Mouse (Mus musculus): Measurements from ENCODE around the gene Gm40193. TPM values are rescaled to one million over a fixed set of nuclear protein-coding genes. Genes with fewer than 3 reads are reported as not detected.
A peak's percentile ranks its signal among the peaks of the same experiment; 100 is the strongest.

The Gm40193 gene
- not detected for polyA plus RNA-seq (2012; fragmentation: generic; extraction: Trizol)

GRCm38 (mm10) chr11:70532839-70533238 is at the start of gene Gm40193:
Gene Gm40193, minus strand, starts transcription at chr11:70532939.
- peaks cover 7% of the 10 kb centered on the region for H3K36me3 ChIP-seq (ENCODE audit: control insufficient read depth, insufficient read depth)
- no peaks in the 10 kb centered on the region for H3K27me3 ChIP-seq (ENCODE audit: control insufficient read depth, insufficient read depth, insufficient read length)
- TF ChIP-seq CEBPB (IDR thresholded peaks at IDR 0.05; ENCODE audit: insufficient read depth, poor library complexity, severe bottlenecking) (no peak), SRF (IDR thresholded peaks at IDR 0.05; ENCODE audit: control insufficient read depth, insufficient read length, low read depth) (no peak), TCF3 (IDR thresholded peaks at IDR 0.05; ENCODE audit: insufficient read length, low read depth) (no peak), POLR2AphosphoS2 (IDR thresholded peaks at IDR 0.05; ENCODE audit: insufficient read length, low read depth) (no peak), MAX (IDR thresholded peaks at IDR 0.05; ENCODE audit: low read depth) (no peak), REST (IDR thresholded peaks at IDR 0.05; ENCODE audit: insufficient read depth, insufficient read length) (no peak), POLR2A (IDR thresholded peaks at IDR 0.05; ENCODE audit: insufficient read length, low read depth) (no peak), TCF12 (IDR thresholded peaks at IDR 0.05; ENCODE audit: insufficient read depth, poor library complexity, severe bottlenecking) (no peak), MYOG (IDR thresholded peaks at IDR 0.05; ENCODE audit: control insufficient read depth in 1 of 3, insufficient read depth in 1 of 3, insufficient read length in 2 of 3, low read depth in 2 of 3) (no peak), E2F4 (IDR thresholded peaks at IDR 0.05; ENCODE audit: insufficient read depth) (no peak), MYOD1 (IDR thresholded peaks at IDR 0.05; ENCODE audit: control insufficient read depth in 1 of 3, insufficient read length in 2 of 3, low read depth in 2 of 3) (no peak), USF1 (IDR thresholded peaks at IDR 0.05; ENCODE audit: low read depth) (no peak)
- H3K4me2 ChIP-seq (ENCODE audit: low read depth), result no peak within 1 kb of the TSS
- H3K79me2 ChIP-seq (ENCODE audit: control insufficient read depth, insufficient read depth), result no peaks in the 10 kb centered on the region
- no peak within 1 kb of the TSS for H3ac ChIP-seq (ENCODE audit: control insufficient read depth, insufficient read length)
- H3K4me3 ChIP-seq, result no peak within 1 kb of the TSS

- Histone ChIP-seq H3K4me3 (no peak overlapping the region), H3K79me2 (ENCODE audit: control insufficient read depth, insufficient read depth) (peaks cover 56% of the 10 kb centered on the region), H3K4me2 (ENCODE audit: low read depth) (no peak overlapping the region), H3K36me3 (ENCODE audit: control insufficient read depth, insufficient read depth) (no peaks in the 10 kb centered on the region), H3ac (ENCODE audit: control insufficient read depth, insufficient read length) (no peak overlapping the region), H3K27me3 (ENCODE audit: control insufficient read depth, insufficient read depth, insufficient read length) (no peaks in the 10 kb centered on the region)
- TF ChIP-seq REST (IDR thresholded peaks at IDR 0.05; ENCODE audit: insufficient read depth, insufficient read length) (no peak), MAX (IDR thresholded peaks at IDR 0.05; ENCODE audit: low read depth) (no peak), POLR2A (IDR thresholded peaks at IDR 0.05; ENCODE audit: insufficient read length, low read depth) (no peak), TCF12 (IDR thresholded peaks at IDR 0.05; ENCODE audit: insufficient read depth, poor library complexity, severe bottlenecking) (no peak), MYOG (IDR thresholded peaks at IDR 0.05; ENCODE audit: control insufficient read depth in 1 of 3, insufficient read depth in 1 of 3, insufficient read length in 2 of 3, low read depth in 2 of 3) (no peak), E2F4 (IDR thresholded peaks at IDR 0.05; ENCODE audit: insufficient read depth) (no peak), CEBPB (IDR thresholded peaks at IDR 0.05; ENCODE audit: insufficient read depth, poor library complexity, severe bottlenecking) (no peak)
These were observed 49.5 kb upstream of the Gm40193 start for GRCm38 (mm10) chr11:70582196-70582595.

DNA sequence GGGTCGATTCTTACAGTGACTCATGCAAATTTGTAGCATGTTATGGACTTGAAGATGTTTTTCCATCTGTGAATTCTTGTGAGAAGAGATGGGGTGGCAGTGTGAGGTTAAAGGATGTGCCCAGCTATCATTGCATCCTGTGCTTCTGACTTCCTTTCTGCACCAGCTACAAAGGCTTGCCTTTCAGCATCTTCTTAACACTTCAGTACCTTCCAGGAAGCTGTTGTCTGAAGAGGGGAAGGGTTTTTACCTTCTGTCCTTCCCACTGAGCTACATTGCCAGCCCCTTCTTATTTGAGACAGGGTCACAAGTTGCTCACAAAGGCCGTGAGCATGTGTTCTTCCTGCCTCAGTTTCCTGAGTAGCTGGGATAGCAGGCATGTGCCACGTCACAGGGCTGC is 48.2 kb upstream of the Gm40193 start:
- TF ChIP-seq MAX (IDR thresholded peaks at IDR 0.05; ENCODE audit: low read depth) (no peak), E2F4 (IDR thresholded peaks at IDR 0.05; ENCODE audit: insufficient read depth) (no peak)
- Histone ChIP-seq H3K36me3 (ENCODE audit: control insufficient read depth, insufficient read depth) (no peaks in the 10 kb centered on the region), H3K4me3 (no peak overlapping the region), H3ac (ENCODE audit: control insufficient read depth, insufficient read length) (no peak overlapping the region), H3K27me3 (ENCODE audit: control insufficient read depth, insufficient read depth, insufficient read length) (no peaks in the 10 kb centered on the region), H3K79me2 (ENCODE audit: control insufficient read depth, insufficient read depth) (peaks cover 53% of the 10 kb centered on the region), H3K4me2 (ENCODE audit: low read depth) (peak overlapping the region; percentile 71)

DNA sequence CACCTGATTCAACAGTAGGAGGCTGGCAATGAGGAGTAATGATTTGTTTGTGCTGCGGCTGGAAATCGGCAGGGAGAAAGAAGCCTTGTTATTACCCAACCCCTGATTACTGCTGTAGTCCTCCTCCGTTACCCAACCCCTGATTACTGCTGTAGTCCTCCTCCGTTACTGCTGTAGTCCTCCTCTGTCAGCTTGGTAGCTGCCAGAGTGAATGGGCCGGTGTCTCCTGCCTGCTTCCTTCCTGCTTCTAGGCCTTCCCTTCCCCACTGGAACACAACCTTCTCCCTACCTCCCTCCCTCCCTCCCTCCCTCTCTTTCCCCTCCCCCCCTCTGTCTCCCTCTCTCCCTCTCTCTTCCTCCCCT is 47.6 kb upstream of the Gm40193 start:
- H3K79me2 ChIP-seq (ENCODE audit: control insufficient read depth, insufficient read depth), result peaks cover 56% of the 10 kb centered on the region
- no peak overlapping the region for H3K4me3 ChIP-seq
- peak overlapping the region; percentile 71 for H3K4me2 ChIP-seq (ENCODE audit: low read depth)
- no peaks in the 10 kb centered on the region for H3K27me3 ChIP-seq (ENCODE audit: control insufficient read depth, insufficient read depth, insufficient read length)
- TF ChIP-seq USF1 (IDR thresholded peaks at IDR 0.05; ENCODE audit: low read depth) (no peak), POLR2A (IDR thresholded peaks at IDR 0.05; ENCODE audit: insufficient read length, low read depth) (no peak), E2F4 (IDR thresholded peaks at IDR 0.05; ENCODE audit: insufficient read depth) (no peak), MAX (IDR thresholded peaks at IDR 0.05; ENCODE audit: low read depth) (no peak), SRF (IDR thresholded peaks at IDR 0.05; ENCODE audit: control insufficient read depth, insufficient read length, low read depth) (no peak), TCF12 (IDR thresholded peaks at IDR 0.05; ENCODE audit: insufficient read depth, poor library complexity, severe bottlenecking) (no peak), CEBPB (IDR thresholded peaks at IDR 0.05; ENCODE audit: insufficient read depth, poor library complexity, severe bottlenecking) (no peak), REST (IDR thresholded peaks at IDR 0.05; ENCODE audit: insufficient read depth, insufficient read length) (no peak), MYOD1 (IDR thresholded peaks at IDR 0.05; ENCODE audit: control insufficient read depth in 1 of 3, insufficient read length in 2 of 3, low read depth in 2 of 3) (no peak), MYOG (IDR thresholded peaks at IDR 0.05; ENCODE audit: control insufficient read depth in 1 of 3, insufficient read depth in 1 of 3, insufficient read length in 2 of 3, low read depth in 2 of 3) (no peak), POLR2AphosphoS2 (IDR thresholded peaks at IDR 0.05; ENCODE audit: insufficient read length, low read depth) (no peak), TCF3 (IDR thresholded peaks at IDR 0.05; ENCODE audit: insufficient read length, low read depth) (no peak)
- H3K36me3 ChIP-seq (ENCODE audit: control insufficient read depth, insufficient read depth), result no peaks in the 10 kb centered on the region
- no peak overlapping the region for H3ac ChIP-seq (ENCODE audit: control insufficient read depth, insufficient read length)

DNA sequence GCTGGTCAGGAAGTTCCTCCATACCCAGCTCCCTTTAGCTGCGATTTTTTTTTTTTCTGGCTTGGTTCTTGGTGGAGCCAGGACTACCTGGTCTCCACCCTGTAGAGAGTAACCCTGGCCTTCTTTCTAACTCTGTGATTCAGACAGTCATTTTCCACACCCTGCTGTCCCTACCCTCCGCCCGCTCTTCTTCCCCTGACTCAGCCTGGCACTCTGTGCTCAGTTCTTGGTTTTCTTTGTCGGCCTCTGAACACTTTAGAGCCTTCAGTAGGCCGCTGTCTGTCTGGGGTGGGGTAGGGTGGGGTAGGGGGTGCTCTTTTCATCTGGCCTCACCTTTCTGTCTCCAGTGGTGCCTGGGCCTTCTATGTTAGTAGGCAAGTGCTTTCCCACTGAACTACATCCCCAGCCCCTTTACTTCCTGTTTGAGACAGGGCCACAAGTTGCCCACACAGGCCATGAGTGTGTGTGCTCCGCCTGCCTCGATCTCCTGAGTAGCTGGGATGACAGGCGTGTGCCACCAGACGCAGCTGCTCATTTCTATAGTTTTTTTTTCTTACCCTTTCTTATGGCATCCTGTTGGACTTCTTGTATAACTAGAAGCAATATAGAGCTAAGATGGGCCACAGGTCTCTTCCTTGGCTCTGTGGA is 47.1 kb upstream of the Gm40193 start:
- Histone ChIP-seq H3K4me2 (ENCODE audit: low read depth) (peak overlapping the region; percentile 71), H3K36me3 (ENCODE audit: control insufficient read depth, insufficient read depth) (no peaks in the 10 kb centered on the region), H3K79me2 (ENCODE audit: control insufficient read depth, insufficient read depth) (peaks cover 61% of the 10 kb centered on the region), H3K27me3 (ENCODE audit: control insufficient read depth, insufficient read depth, insufficient read length) (no peaks in the 10 kb centered on the region), H3ac (ENCODE audit: control insufficient read depth, insufficient read length) (no peak overlapping the region), H3K4me3 (no peak overlapping the region)
- TF ChIP-seq USF1 (IDR thresholded peaks at IDR 0.05; ENCODE audit: low read depth) (no peak), MYOD1 (IDR thresholded peaks at IDR 0.05; ENCODE audit: control insufficient read depth in 1 of 3, insufficient read length in 2 of 3, low read depth in 2 of 3) (peak in 2 of 3 experiments; percentile 8 to 40)
